Mouse (Mus musculus) heart, embryonic 10.5 days (tissue): ENCODE measurements at regions not wholly inside any gene's neighbourhood (a gene's known extent, or its start where the extent isn't known, plus 50 kb on each side); places are given as distances from the start of the nearest gene placed in this dataset.
A peak's percentile ranks its signal among the peaks of the same experiment; 100 is the strongest.

Experiments
- DNase-seq: peaks from one replicate; pipeline ENCODE4 v3.0.0-alpha.2; 2017; ENCODE audit warnings: low spot score
- H3K27ac ChIP-seq: fragments of 300-500 bp; sonication (generic); 2 replicates; pipeline ENCODE4 v1.5.1; 2016; ENCODE audit warnings: mild to moderate bottlenecking
- H3K27me3 ChIP-seq: fragments of 300-500 bp; sonication (generic); 2 replicates; pipeline ENCODE4 v1.6.1; 2016; ENCODE audit warnings: mild to moderate bottlenecking; ENCODE audit not compliant: poor library complexity, insufficient read depth, severe bottlenecking
- H3K36me3 ChIP-seq: fragments of 300-500 bp; sonication (generic); 2 replicates; pipeline ENCODE4 v1.6.1; 2016; ENCODE audit warnings: mild to moderate bottlenecking, moderate library complexity
- H3K4me1 ChIP-seq: fragments of 300-500 bp; sonication (generic); 2 replicates; pipeline ENCODE4 v1.6.1; 2016; ENCODE audit warnings: mild to moderate bottlenecking
- H3K4me3 ChIP-seq: fragments of 300-500 bp; sonication (generic); 2 replicates; pipeline ENCODE4 v1.5.1; 2016; ENCODE audit warnings: mild to moderate bottlenecking, moderate library complexity
- H3K9me3 ChIP-seq: fragments of 300-500 bp; sonication (generic); 2 replicates; pipeline ENCODE4 v1.6.1; 2016; ENCODE audit warnings: mild to moderate bottlenecking, moderate library complexity
- WGBS: fragments of 180-500 bp; shearing (Covaris S2); methylation state at CpG from one replicate; pipeline ENCODE4 v1.1.7; 2016; 5-methylcytosine and 5-hydroxymethylcytosine counted together

- 82% methylated on average over 3 of the region's 3 CpGs for WGBS
- H3K4me1 ChIP-seq = peaks cover 17% of the 10 kb centered on the region
These were observed 157.5 kb upstream of the Rpl34 start for GRCm38 (mm10) chr3:130887540-130888312.

GRCm38 (mm10) chr3:130885974-130886373 lies 155.8 kb upstream of the Rpl34 start:
- whole genome bisulfite sequencing = 42% methylated on average over 6 of the region's 6 CpGs
- H3K9me3 ChIP-seq = no peaks in the 10 kb centered on the region
- H3K4me1 ChIP-seq = peaks cover 10% of the 10 kb centered on the region; the same call in 1 of the 2 replicates
- no peak overlapping the region for H3K27ac ChIP-seq
- H3K4me3 ChIP-seq = no peak overlapping the region
- no peak for DNase-seq
- no peaks in the 10 kb centered on the region for H3K27me3 ChIP-seq
- H3K36me3 ChIP-seq = no peaks in the 10 kb centered on the region

More at GRCm38 (mm10) chr3:130887540-130888312, 157.5 kb upstream of the Rpl34 start:
- no peak for DNase-seq
- H3K27me3 ChIP-seq = no peaks in the 10 kb centered on the region
- H3K9me3 ChIP-seq = no peaks in the 10 kb centered on the region
- no peak overlapping the region for H3K27ac ChIP-seq
- H3K36me3 ChIP-seq = no peaks in the 10 kb centered on the region
- no peak overlapping the region for H3K4me3 ChIP-seq

- 76% methylated on average over 9 of the region's 9 CpGs for WGBS
- Histone ChIP-seq H3K4me3 (no peak overlapping the region), H3K4me1 (peaks cover 12% of the 10 kb centered on the region; the same call in 1 of the 2 replicates), H3K36me3 (no peaks in the 10 kb centered on the region), H3K9me3 (no peaks in the 10 kb centered on the region), H3K27ac (no peak overlapping the region), H3K27me3 (no peaks in the 10 kb centered on the region)
- DNase-seq = no peak
These were observed 154.2 kb upstream of the Rpl34 start for GRCm38 (mm10) chr3:130884393-130884792.

- 29% methylated on average over 4 of the region's 4 CpGs for WGBS
- Histone ChIP-seq H3K4me3 (no peak overlapping the region), H3K27ac (no peak overlapping the region), H3K9me3 (no peaks in the 10 kb centered on the region), H3K36me3 (no peaks in the 10 kb centered on the region), H3K4me1 (peaks cover 17% of the 10 kb centered on the region), H3K27me3 (no peaks in the 10 kb centered on the region)
- DNase-seq = no peak
These were observed 153.7 kb upstream of the Rpl34 start for GRCm38 (mm10) chr3:130883928-130884327.

GRCm38 (mm10) chr3:130883319-130883718 lies 153.1 kb upstream of the Rpl34 start:
- DNase-seq = no peak
- Histone ChIP-seq H3K27me3 (no peaks in the 10 kb centered on the region), H3K27ac (no peak overlapping the region), H3K9me3 (no peaks in the 10 kb centered on the region), H3K4me1 (peaks cover 23% of the 10 kb centered on the region), H3K36me3 (no peaks in the 10 kb centered on the region), H3K4me3 (no peak overlapping the region)
- 63% methylated on average over 6 of the region's 6 CpGs for WGBS

- no peak for DNase-seq
- 86% methylated on average over 6 of the region's 6 CpGs for WGBS
- H3K36me3 ChIP-seq = no peaks in the 10 kb centered on the region
- H3K4me1 ChIP-seq = peaks cover 28% of the 10 kb centered on the region
- H3K27me3 ChIP-seq = no peaks in the 10 kb centered on the region
- H3K4me3 ChIP-seq = no peak overlapping the region
- H3K27ac ChIP-seq = no peak overlapping the region
- no peaks in the 10 kb centered on the region for H3K9me3 ChIP-seq
These were observed 150.3 kb upstream of the Rpl34 start for GRCm38 (mm10) chr3:130880482-130880881.

GRCm38 (mm10) chr3:130879463-130879862 lies 149.3 kb upstream of the Rpl34 start:
- Histone ChIP-seq H3K27ac (peak overlapping the region; percentile 73; the same call in 1 of the 2 replicates), H3K9me3 (no peaks in the 10 kb centered on the region), H3K27me3 (no peaks in the 10 kb centered on the region), H3K36me3 (no peaks in the 10 kb centered on the region), H3K4me3 (peak overlapping the region; percentile 23; the same call in 1 of the 2 replicates), H3K4me1 (peaks cover 28% of the 10 kb centered on the region)
- 18% methylated on average over 8 of the region's 8 CpGs for WGBS
- no peak for DNase-seq

GRCm38 (mm10) chr3:130878834-130879233 lies 148.6 kb upstream of the Rpl34 start:
- Histone ChIP-seq H3K36me3 (no peaks in the 10 kb centered on the region), H3K4me3 (no peak overlapping the region), H3K4me1 (peaks cover 25% of the 10 kb centered on the region), H3K27me3 (no peaks in the 10 kb centered on the region), H3K9me3 (no peaks in the 10 kb centered on the region), H3K27ac (peak overlapping the region; percentile 73)
- WGBS = 57% methylated on average over 7 of the region's 7 CpGs
- DNase-seq = no peak

- WGBS = 46% methylated on average over 5 of the region's 5 CpGs
- no peak overlapping the region for H3K4me3 ChIP-seq
- H3K27ac ChIP-seq = peak overlapping the region; percentile 32; the same call in 1 of the 2 replicates
- peaks cover 29% of the 10 kb centered on the region for H3K4me1 ChIP-seq
- H3K36me3 ChIP-seq = no peaks in the 10 kb centered on the region
- H3K9me3 ChIP-seq = no peaks in the 10 kb centered on the region
- no peaks in the 10 kb centered on the region for H3K27me3 ChIP-seq
- DNase-seq = no peak
These were observed 147.8 kb upstream of the Rpl34 start for GRCm38 (mm10) chr3:130877981-130878380.

GRCm38 (mm10) chr3:130873745-130874144 lies 143.5 kb upstream of the Rpl34 start:
- Histone ChIP-seq H3K27ac (no peak overlapping the region), H3K9me3 (no peaks in the 10 kb centered on the region), H3K4me1 (peaks cover 23% of the 10 kb centered on the region), H3K4me3 (no peak overlapping the region), H3K36me3 (no peaks in the 10 kb centered on the region), H3K27me3 (no peaks in the 10 kb centered on the region)
- no peak for DNase-seq
- WGBS = 76% methylated on average over 11 of the region's 11 CpGs

- H3K9me3 ChIP-seq = no peaks in the 10 kb centered on the region
- H3K27me3 ChIP-seq = no peaks in the 10 kb centered on the region
- H3K4me3 ChIP-seq = no peak overlapping the region
- 75% methylated on average over 19 of the region's 19 CpGs for WGBS
- no peaks in the 10 kb centered on the region for H3K36me3 ChIP-seq
- 0 out of 2 replicates have a peak, but pooled peaks cover 3% of the 10 kb centered on the region for H3K4me1 ChIP-seq
- no peak overlapping the region for H3K27ac ChIP-seq
- no peak for DNase-seq
These were observed 136.9 kb upstream of the Rpl34 start for GRCm38 (mm10) chr3:130866952-130867632.

GRCm38 (mm10) chr3:130864783-130865182 lies 134.6 kb upstream of the Rpl34 start:
- no peak overlapping the region for H3K27ac ChIP-seq
- H3K4me1 ChIP-seq = no peaks in the 10 kb centered on the region
- DNase-seq = no peak
- H3K9me3 ChIP-seq = no peaks in the 10 kb centered on the region
- H3K36me3 ChIP-seq = no peaks in the 10 kb centered on the region
- H3K27me3 ChIP-seq = no peaks in the 10 kb centered on the region
- H3K4me3 ChIP-seq = no peak overlapping the region
- WGBS = 74% methylated on average over 1 of the region's 1 CpGs

- no peaks in the 10 kb centered on the region for H3K9me3 ChIP-seq
- no peaks in the 10 kb centered on the region for H3K36me3 ChIP-seq
- no peaks in the 10 kb centered on the region for H3K4me1 ChIP-seq
- no peaks in the 10 kb centered on the region for H3K27me3 ChIP-seq
- H3K4me3 ChIP-seq = no peak overlapping the region
- 87% methylated on average over 5 of the region's 5 CpGs for WGBS
- no peak for DNase-seq
- H3K27ac ChIP-seq = no peak overlapping the region
These were observed 133.2 kb upstream of the Rpl34 start for GRCm38 (mm10) chr3:130863376-130863775.
